Mouse (Mus musculus) kidney, adult 2 months (tissue): ENCODE data around the gene Sgsm2. TPM values are rescaled to one million over a fixed set of nuclear protein-coding genes. Genes with fewer than 3 reads are reported as not detected.

Experiments
- DNase-seq: peaks from one replicate; pipeline ENCODE4 v3.0.0; 2021
- H3K27ac ChIP-seq: fragments of 200-500 bp; 2 replicates; pipeline ENCODE4 v1.5.1; 2012; ENCODE audit warnings: low read depth, low read length, control low read depth, inconsistent platforms; ENCODE audit not compliant: insufficient read depth
- H3K27me3 ChIP-seq: fragments of 200-500 bp; replicated peaks from 2 replicates; pipeline ENCODE4 v1.6.1; 2012; ENCODE audit warnings: mild to moderate bottlenecking, moderate library complexity, low read length, inconsistent platforms; ENCODE audit not compliant: control insufficient read depth, insufficient read depth
- H3K36me3 ChIP-seq: fragments of 200-500 bp; 2 replicates; pipeline ENCODE4 v1.6.1; 2012; ENCODE audit warnings: mild to moderate bottlenecking, moderate library complexity, low read length, inconsistent platforms; ENCODE audit not compliant: control insufficient read depth, insufficient read depth
- H3K4me1 ChIP-seq: fragments of 200-500 bp; 2 replicates; pipeline ENCODE4 v1.6.1; 2011; ENCODE audit warnings: low read length; ENCODE audit not compliant: control insufficient read depth, insufficient read depth
- H3K4me3 ChIP-seq: fragments of 200-500 bp; 2 replicates; pipeline ENCODE4 v1.5.1; 2011; ENCODE audit warnings: mild to moderate bottlenecking, low read depth, low read length, control low read depth; ENCODE audit not compliant: insufficient read depth
- CTCF ChIP-seq: fragments of 200-500 bp; conservative IDR thresholded peaks from 2 replicates; pipeline ENCODE4 v1.5.1; 2011; ENCODE audit warnings: low read depth, mild to moderate bottlenecking, control low read depth, low read length, moderate library complexity, mixed read lengths; ENCODE audit not compliant: insufficient read depth, insufficient read length
- POLR2A ChIP-seq: fragments of 200-500 bp; IDR thresholded peaks from one replicate; pipeline ENCODE4 v1.6.1; 2011; ENCODE audit warnings: low read depth, low read length, control low read depth
- WGBS: fragments of 180-500 bp; shearing (Covaris S2); methylation state at CpG from one replicate; pipeline ENCODE4 v1.1.7; 2018; 5-methylcytosine and 5-hydroxymethylcytosine counted together
- polyA plus RNA-seq: library from polyadenylated mRNA; depleted of rRNA; stranded (reverse); fragments of >200 nt; gene quantifications from 2 replicates; pipeline ENCODE4 v1.2.3, GENCODE M21; 2012

The Sgsm2 gene
- polyA plus RNA-seq, 1 experiment: 27.5 TPM

- no peaks in the 10 kb centered on the region for H3K36me3 ChIP-seq
- H3K4me3 ChIP-seq: no peak overlapping the region
- 23% methylated on average over 4 of the region's 4 CpGs for WGBS
- no peak for TF ChIP-seq POLR2A
- peak; percentile 71 for TF ChIP-seq CTCF
- no peaks in the 10 kb centered on the region for H3K27me3 ChIP-seq
- H3K4me1 ChIP-seq: peaks cover 5% of the 10 kb centered on the region; the same call in 1 of the 2 replicates
- peak; percentile 89 for DNase-seq
- peak overlapping the region; percentile 84 for H3K27ac ChIP-seq
Measured at GRCm38 (mm10) chr11:74924149-74924548, 27.3 kb upstream of the Sgsm2 start.

- 65% methylated on average over 6 of the region's 6 CpGs for WGBS
- H3K27ac ChIP-seq: no peak overlapping the region
- no peak for TF ChIP-seq POLR2A
- TF ChIP-seq CTCF: no peak
- no peaks in the 10 kb centered on the region for H3K27me3 ChIP-seq
- peaks cover 3% of the 10 kb centered on the region; the same call in 1 of the 2 replicates for H3K4me1 ChIP-seq
- no peak for DNase-seq
- H3K36me3 ChIP-seq: peaks cover 3% of the 10 kb centered on the region
- no peak overlapping the region for H3K4me3 ChIP-seq
Measured at GRCm38 (mm10) chr11:74919249-74919648, 22.4 kb upstream of the Sgsm2 start.

- Histone ChIP-seq H3K27ac (no peak overlapping the region), H3K27me3 (no peaks in the 10 kb centered on the region), H3K4me3 (no peak overlapping the region), H3K36me3 (peaks cover 17% of the 10 kb centered on the region), H3K4me1 (peaks cover 3% of the 10 kb centered on the region; the same call in 1 of the 2 replicates)
- no peak for TF ChIP-seq CTCF
- no peak for TF ChIP-seq POLR2A
- WGBS: 83% methylated on average over 3 of the region's 3 CpGs
- DNase-seq: no peak
Measured at GRCm38 (mm10) chr11:74912492-74912891, 15.6 kb upstream of the Sgsm2 start.

GRCm38 (mm10) chr11:74909978-74910377 lies 13.1 kb upstream of the Sgsm2 start:
- WGBS: 95% methylated on average over 4 of the region's 4 CpGs
- no peak for DNase-seq
- no peak for TF ChIP-seq CTCF
- no peak for TF ChIP-seq POLR2A
- H3K4me1 ChIP-seq: peaks cover 3% of the 10 kb centered on the region; the same call in 1 of the 2 replicates
- no peak overlapping the region for H3K4me3 ChIP-seq
- no peak overlapping the region for H3K27ac ChIP-seq
- H3K36me3 ChIP-seq: peaks cover 28% of the 10 kb centered on the region
- H3K27me3 ChIP-seq: no peaks in the 10 kb centered on the region

GRCm38 (mm10) chr11:74908618-74909399 lies 11.9 kb upstream of the Sgsm2 start:
- 61% methylated on average over 12 of the region's 12 CpGs for WGBS
- Histone ChIP-seq H3K4me1 (peaks cover 3% of the 10 kb centered on the region; the same call in 1 of the 2 replicates), H3K36me3 (peaks cover 33% of the 10 kb centered on the region), H3K4me3 (no peak overlapping the region), H3K27me3 (no peaks in the 10 kb centered on the region), H3K27ac (no peak overlapping the region)
- TF ChIP-seq CTCF (no peak), POLR2A (no peak)
- peak; percentile 52 for DNase-seq

- peaks cover 3% of the 10 kb centered on the region; the same call in 1 of the 2 replicates for H3K4me1 ChIP-seq
- H3K27ac ChIP-seq: no peak overlapping the region
- H3K4me3 ChIP-seq: no peak overlapping the region
- peaks cover 34% of the 10 kb centered on the region for H3K36me3 ChIP-seq
- H3K27me3 ChIP-seq: no peaks in the 10 kb centered on the region
- TF ChIP-seq POLR2A (no peak), CTCF (no peak)
- 94% methylated on average over 6 of the region's 6 CpGs for WGBS
- DNase-seq: no peak
Measured at GRCm38 (mm10) chr11:74907850-74908249, 11.0 kb upstream of the Sgsm2 start.

GRCm38 (mm10) chr11:74902416-74902815 lies 5.6 kb upstream of the Sgsm2 start:
- Histone ChIP-seq H3K27ac (no peak overlapping the region), H3K27me3 (no peaks in the 10 kb centered on the region), H3K4me1 (no peaks in the 10 kb centered on the region), H3K4me3 (no peak overlapping the region), H3K36me3 (peaks cover 18% of the 10 kb centered on the region)
- no peak for DNase-seq
- WGBS: 86% methylated on average over 5 of the region's 5 CpGs
- TF ChIP-seq POLR2A (no peak), CTCF (no peak)
